Mouse (Mus musculus): ENCODE data around the gene Vmn1r220.
"Not testable (repeated sequence)": the region's sequence is repeated elsewhere in the genome, so short reads cannot be mapped to it uniquely, and the experiment has no call there.

The Vmn1r220 gene

DNA sequence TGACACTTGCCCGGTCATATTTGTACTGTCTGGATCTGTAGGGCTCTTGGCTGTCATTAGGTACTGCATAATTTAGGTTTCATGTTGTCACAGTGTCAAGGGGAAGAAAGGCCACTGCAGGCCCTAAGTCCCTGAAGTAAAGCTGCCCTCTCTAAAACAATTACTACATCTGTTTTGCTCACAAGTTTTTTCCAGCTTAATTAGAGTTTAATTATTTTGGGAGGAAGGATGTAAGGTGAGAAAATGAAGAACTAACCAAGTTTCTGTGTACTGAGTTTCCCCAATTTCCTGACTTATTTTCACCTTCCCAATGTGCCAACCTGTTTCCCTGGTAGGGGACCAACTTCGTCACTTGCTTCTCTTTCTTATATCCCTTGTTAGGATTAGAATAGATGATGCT, at the start of gene Vmn1r220:
Gene Vmn1r220, minus strand, starts transcription at position 101 of the 400 bp plus-strand sequence.
- in situ Hi-C loops (cut with MseI, MboI), result no loop called here

DNA sequence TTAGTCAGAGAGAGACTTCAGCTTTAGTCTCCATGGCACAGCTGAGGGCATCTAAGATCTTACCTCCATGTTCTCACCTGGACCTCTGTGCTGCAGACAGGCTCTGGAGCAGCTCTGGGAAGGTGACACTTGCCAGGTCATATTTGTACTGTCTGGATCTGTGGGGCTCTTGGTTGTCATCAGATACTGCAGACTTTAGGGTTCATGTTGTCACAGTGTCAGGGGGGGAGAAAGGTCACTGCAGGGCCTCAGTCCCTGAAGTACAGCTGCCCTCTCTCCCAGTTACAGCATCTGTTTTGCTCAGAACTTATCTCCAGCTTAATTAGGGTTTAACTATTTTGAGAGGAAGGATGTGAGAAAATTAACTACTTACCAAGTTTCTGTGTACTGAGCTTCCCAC, 48.1 kb upstream of the Vmn1r220 start, which contains the start of gene Vmn1r222:
Gene Vmn1r222, minus strand, starts transcription at position 101 of the 400 bp plus-strand sequence.
- in situ Hi-C loops (cut with MseI, MboI), result not testable (repeated sequence)

DNA sequence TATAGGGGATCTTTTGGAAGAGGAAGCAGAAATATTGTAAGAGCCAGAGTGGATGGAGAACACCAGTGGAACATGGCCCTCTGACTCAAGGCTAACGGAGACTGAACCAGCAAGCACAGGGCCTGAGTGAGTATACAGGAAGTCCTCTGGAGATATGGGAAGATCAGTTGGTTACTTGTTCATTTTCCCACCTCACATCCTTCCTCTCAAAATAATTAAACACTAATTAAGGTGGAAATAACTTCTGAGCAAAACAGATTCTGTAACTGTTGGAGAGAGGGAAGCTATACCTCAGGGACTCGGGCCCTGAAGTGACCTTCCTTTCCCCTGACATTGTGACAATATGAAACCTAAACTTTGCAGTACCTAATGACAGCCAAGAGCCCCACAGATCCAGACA, 26.1 kb upstream of the Vmn1r220 start, which contains the start of gene Vmn1r221:
Gene Vmn1r221, plus strand, starts transcription at position 301 of the 400 bp plus-strand sequence.
- in situ Hi-C loops (cut with MseI, MboI), result not testable (repeated sequence)

DNA sequence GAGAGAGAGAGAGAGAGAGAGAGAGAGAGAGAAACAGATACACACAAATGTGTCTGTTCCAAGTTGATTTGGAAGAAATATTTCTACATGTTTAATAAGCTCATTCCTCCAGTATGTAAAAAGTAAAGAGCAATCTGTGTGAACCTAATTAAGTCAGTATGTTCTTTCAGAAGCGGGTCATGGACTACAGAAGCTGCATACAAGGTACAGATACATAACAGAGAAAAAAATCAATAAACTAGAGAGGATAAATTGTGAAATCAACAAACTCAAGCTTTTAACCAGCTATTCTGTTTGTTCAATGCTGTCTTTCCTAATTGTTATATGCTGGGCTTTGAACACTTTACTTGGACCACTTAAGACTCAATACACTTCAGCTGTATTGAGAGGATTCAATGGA, 16.1 kb upstream of the Vmn1r220 start:
- in situ Hi-C loops (cut with MseI, MboI), result not testable (repeated sequence)

DNA sequence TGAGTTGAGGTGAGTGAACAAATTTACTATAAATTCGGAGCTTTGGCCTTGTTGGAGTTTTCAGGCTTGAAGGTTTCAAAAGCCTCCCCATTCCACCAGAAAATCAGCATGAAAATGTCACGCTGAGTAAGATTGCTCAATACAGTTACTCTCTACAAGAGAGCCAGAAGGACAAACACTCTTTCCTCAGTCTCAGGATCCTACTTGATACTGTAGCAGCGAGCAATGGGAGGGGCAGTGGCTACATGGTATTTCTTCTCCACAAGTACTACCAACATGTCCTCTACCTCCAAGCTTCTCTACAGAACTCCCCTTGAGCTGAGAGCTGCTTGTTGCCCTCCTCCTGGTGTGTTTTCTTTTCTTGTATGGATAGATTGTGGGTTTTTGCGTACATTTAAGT, 21.3 kb downstream of the Vmn1r220 start:
- in situ Hi-C loops (cut with MseI, MboI), result not testable (repeated sequence)

DNA sequence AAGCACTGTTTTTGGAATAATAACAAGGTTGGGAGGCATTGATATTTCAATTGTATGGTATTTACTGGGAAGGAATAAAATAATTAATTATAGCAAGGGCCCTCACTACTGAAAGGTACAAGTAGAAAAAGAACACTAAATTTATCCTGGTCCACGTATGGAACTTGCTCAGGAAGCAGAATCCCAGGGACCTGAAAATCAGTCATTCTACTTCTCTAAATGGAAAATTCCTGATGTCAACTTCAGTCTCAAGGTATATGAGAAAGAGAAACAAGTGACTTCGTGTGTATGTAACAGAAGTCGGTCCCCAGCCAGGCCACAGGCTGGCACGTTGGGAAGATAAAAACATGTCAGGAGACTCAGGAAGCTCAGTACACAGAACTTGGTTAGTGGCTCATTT, 28.8 kb downstream of the Vmn1r220 start, which contains the start of gene Vmn1r219:
Gene Vmn1r219, plus strand, starts transcription at position 301 of the 400 bp plus-strand sequence.
- in situ Hi-C loops (cut with MseI, MboI), result no loop called here

DNA sequence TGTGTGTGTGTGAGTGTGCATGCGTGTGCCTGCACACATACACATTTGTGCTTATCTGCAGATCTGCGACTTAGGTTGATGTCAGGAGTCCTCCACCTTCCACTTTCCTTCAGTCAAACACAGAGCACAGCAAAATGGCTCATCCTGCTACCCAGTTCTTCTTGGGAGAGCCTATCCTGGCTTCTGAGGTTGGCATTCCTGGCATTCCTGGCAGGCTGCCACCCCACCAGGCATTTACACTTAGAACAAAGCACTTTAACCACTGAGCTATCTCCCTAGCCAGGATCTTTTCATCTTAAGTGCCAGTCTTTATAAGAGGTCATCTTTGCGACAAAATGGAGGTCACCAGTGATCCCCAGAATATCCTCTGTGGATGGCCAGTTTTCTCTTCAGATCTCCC, 29.9 kb downstream of the Vmn1r220 start:
- in situ Hi-C loops (cut with MseI, MboI), result no loop called here

DNA sequence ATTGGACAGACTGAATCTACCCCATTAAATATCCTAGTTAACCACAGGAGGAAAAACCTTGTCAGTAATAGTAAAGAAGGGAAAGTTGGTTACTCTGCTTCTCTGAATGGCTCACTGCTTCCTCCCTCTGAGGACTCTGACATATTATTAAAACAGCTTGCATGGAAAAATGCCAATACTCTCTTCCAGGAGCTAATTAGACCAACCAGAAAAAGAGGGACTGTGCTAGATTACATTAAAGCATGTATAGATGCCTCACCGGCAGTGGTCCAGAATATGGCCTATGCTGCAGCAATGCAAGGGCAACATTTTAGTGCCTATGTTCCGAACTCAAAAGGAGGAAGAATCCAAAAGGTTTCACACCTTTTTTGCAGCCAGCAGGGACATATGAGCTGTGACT, 48.9 kb downstream of the Vmn1r220 start:
- in situ Hi-C loops (cut with MseI, MboI), result loop anchor here in 1 of 2 experiments (25.0 kb wide), 1 partner anchor 252 kb away; the partner anchor contains the start of gene Vmn1r212

DNA sequence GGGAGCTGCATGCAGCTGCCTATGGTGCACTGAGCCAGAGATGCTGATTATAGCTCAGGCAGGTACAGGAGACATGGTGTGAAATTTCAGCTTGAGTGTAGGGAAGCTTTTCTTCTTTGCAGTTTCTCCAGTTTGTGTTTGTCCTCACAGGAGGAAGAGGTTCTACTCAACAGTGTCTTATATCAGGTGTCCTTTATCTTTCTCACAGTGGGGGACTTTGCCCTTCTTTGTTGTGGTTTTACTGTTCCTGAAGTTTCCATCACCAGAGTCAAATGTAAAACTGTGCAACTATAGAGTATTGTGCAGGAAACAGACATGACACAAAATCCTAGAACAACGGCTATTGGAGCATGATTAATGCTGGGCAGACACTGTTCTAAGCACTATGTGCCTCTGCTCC, 54.3 kb downstream of the Vmn1r220 start:
- in situ Hi-C loops (cut with MseI, MboI), result loop anchor here in 1 of 2 experiments (25.0 kb wide), 1 partner anchor 246 kb away; the partner anchor contains the start of gene Vmn1r212

DNA sequence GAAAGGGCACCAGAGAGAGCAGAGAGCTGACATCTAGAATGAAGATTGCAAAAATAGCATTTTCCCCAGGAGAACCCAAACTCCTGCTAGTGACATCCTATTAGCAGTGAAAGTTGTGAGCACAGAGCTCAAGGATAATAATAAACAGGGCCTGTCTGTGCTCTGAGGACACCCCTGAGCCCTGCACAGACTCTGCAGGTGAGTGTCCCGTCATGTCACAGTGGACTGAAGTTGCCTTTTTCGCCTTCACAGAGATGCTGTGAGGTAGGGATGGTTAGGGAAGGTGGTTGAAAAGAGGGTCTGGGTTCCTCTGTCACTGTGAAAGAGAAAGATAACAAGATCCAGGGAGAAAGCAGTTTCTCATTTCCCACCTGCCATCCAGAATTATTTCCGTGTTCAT, 54.7 kb downstream of the Vmn1r220 start, which contains the start of gene Vmn1r218:
Gene Vmn1r218, plus strand, starts transcription at position 57 of the 400 bp plus-strand sequence.
- in situ Hi-C loops (cut with MseI, MboI), result loop anchor here in 1 of 2 experiments (25.0 kb wide), 1 partner anchor 246 kb away; the partner anchor contains the start of gene Vmn1r212
